Mouse (Mus musculus) layer of hippocampus, postnatal 25 days (tissue): ENCODE results near the gene Ndufv2. TPM values are rescaled to one million over a fixed set of nuclear protein-coding genes. Genes with fewer than 3 reads are reported as not detected.
"Not testable (repeated sequence)": the region's sequence is repeated elsewhere in the genome, so short reads cannot be mapped to it uniquely, and the experiment has no call there.

Experiments
- DNase-seq, 2 experiments: peaks; one replicate each; pipeline ENCODE4 v3.0.0; 2022; ENCODE audit warnings: mixed read lengths in 2 of 2, low spot score in 1 of 2; ENCODE audit errors: extremely low spot score in 1 of 2
- total RNA-seq, 2 experiments: library from RNA; stranded (reverse); gene quantifications; 2 replicates each; pipeline ENCODE4 v1.2.3; 2021

Ndufv2 gene
- total RNA-seq, 2 experiments from 2014 or later = 248 to 262 TPM

GRCm38 (mm10) chr17:66090251-66090650, 11.1 kb downstream of the Ndufv2 start:
- no peak for DNase-seq

DNA sequence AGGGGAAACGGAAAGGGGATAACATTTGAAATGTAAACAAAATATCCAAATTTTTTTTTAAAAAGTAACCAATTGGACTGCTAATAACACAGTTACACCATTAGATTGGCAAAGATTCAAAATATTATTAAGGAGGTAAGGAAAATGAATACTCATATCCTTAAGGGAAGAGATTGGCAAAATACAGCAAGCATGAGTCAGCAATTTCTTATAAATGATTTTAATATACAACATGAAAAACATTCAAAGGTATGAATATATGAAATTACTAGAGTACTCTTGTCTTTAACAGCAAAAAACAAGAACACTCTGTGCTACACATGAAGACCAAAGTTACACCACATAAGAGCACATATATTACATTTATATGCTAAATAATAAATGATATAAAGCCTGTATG, 16.3 kb downstream of the Ndufv2 start:
- DNase-seq = no peak

GRCm38 (mm10) chr17:66084486-66084885, 16.9 kb downstream of the Ndufv2 start:
- no peak for DNase-seq

GRCm38 (mm10) chr17:66077437-66077850, 23.9 kb downstream of the Ndufv2 start:
- no peak for DNase-seq

GRCm38 (mm10) chr17:66076934-66077333, 24.4 kb downstream of the Ndufv2 start, which contains the start of gene Ankrd12:
TSS of gene Ankrd12 (minus strand) at chr17:66077089.
- DNase-seq = peak; percentile 89 to 93

GRCm38 (mm10) chr17:66076174-66076927, 25.0 kb downstream of the Ndufv2 start:
- DNase-seq = peak; percentile 27 to 42

- DNase-seq = no peak
Observed at GRCm38 (mm10) chr17:66075827-66076173, 25.6 kb downstream of the Ndufv2 start.

DNA sequence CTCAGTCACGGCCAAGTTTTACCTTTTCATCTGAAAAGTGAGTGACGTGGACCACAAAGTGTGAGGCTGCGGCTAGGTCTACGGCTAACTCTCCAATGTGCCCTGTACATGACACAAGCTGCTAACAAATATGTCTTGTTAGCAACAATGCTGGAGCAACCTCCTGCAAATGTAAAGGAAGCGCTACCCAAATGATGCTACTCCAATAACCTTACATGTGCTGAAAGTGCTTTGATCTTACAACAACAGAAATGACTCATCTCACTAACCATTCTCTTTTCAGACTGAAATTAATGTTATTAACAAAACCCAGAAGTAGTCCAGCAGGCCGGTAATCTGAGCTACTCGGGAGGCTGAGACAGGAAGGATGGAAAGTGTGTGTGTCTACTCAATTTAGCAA, 27.4 kb downstream of the Ndufv2 start:
- no peak for DNase-seq

DNA sequence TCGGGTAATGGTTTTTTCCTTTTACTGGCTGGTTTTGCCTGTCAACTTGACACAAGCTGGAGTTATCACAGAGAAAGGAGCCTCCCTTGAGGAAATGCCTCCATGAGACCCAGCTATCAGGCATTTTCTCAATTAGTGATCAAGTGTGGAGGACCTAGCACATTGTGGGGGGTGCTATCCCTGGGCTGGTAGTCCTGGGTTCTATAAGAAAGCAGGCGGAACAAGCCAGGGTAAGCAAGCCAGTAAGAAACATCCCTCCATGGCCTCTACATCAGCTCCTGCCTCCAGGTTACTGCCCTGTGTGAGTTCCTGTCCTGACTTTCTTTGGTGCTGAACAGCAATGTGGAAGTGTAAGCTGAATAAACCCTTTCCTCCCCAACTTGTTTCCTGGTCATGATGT, 32.3 kb downstream of the Ndufv2 start:
- DNase-seq = not testable (repeated sequence)

- DNase-seq = no peak
Observed at GRCm38 (mm10) chr17:66065115-66065514, 36.2 kb downstream of the Ndufv2 start.

DNA sequence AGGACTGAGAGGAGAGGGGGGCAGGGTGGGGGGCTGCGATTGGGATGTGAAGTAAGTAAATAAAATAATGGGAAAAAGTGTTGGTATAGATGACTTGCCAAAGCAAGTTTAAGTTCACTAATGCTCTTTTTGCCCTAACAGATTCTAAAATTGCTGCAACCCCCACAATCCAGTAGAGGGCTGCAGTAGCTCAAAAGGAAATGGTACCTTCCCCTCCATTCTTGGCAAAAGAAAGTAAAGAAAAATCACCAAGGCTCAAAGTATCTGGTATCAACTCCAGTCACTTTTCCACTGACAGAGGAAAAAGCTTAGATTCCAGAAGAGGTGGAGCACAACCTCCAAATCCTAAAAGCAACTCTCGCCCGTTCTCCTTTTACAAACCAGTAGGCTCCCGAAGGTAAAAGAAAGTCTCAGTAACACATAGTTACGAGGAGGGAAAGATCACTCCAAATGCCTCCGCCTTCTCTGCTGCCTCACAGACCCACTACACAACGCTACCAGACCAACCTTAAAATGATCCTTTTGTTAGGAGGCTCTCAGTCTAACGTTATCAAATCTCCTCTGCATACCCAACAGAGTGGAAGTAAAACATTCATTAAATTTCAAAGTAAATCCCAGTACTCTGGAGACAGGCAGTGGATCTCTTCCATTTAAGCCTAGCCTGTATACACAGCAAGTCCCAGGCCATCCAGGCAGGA, 40.0 kb downstream of the Ndufv2 start:
- DNase-seq = no peak

- DNase-seq = no peak
Observed at GRCm38 (mm10) chr17:66058160-66058559, 43.2 kb downstream of the Ndufv2 start.

DNA sequence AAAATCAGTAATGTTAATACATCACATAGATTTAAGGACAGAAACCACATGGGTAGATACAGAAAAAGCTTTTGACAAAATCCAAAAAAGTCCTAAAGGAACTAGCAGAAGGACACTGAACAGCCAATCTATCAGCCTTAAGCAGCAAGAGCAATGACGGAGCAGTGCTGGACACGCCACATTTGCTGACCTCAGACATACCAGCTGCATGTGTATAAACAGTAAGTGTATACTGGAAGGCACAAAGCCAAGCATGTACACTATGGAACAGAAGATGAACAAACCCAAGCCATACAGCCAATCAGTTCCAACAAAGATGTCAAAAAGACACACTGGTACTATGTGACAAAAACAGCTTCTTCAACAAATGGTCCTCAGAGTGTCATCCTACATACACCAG, 44.2 kb downstream of the Ndufv2 start:
- DNase-seq = no peak

DNA sequence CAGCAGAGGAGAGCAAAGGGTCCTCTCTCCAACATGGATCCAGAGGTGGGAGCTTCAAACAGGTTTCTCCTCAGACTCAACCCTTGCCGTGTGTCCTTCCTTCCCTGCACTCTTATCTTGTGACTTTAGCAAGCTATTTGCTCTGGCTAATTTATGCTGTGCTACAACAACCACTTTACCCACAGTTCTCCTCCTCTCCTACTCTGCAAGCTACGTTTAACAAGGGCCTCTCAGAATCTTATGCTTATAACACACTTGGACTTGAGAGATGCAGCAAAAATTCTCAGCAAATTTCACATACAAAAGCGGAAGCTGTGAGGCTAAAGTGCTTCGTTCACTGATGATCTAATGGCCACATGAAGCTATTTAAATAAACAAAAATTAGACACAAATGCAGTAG, 48.0 kb downstream of the Ndufv2 start:
- DNase-seq = no peak

- DNase-seq = no peak
Observed at GRCm38 (mm10) chr17:66048795-66049194, 52.6 kb downstream of the Ndufv2 start.

DNA sequence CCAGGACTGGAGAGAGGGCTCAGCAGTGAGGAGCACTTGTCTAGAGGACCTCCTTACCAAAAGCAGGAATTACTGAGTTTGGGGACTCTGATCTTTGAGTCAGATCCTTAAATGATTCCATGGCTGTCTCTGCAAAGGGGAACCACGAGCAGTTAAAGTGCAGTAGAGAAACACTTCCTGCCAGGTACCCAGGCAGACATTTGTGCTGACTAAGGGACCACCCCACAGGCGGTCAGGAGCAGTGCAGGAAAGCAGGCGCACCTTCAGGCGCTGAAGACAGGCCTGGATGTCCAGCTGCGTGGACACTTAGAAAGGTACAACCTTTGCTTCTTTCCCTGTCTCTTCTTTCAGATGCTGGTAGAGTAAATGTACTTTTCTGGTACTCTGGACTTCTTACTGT, 53.2 kb downstream of the Ndufv2 start:
- no peak for DNase-seq

GRCm38 (mm10) chr17:66043679-66044078, 57.7 kb downstream of the Ndufv2 start:
- not testable (repeated sequence) for DNase-seq

- DNase-seq = no peak
Observed at GRCm38 (mm10) chr17:66041020-66041419, 60.3 kb downstream of the Ndufv2 start.

GRCm38 (mm10) chr17:66033239-66033638, 68.1 kb downstream of the Ndufv2 start:
- DNase-seq = no peak

DNA sequence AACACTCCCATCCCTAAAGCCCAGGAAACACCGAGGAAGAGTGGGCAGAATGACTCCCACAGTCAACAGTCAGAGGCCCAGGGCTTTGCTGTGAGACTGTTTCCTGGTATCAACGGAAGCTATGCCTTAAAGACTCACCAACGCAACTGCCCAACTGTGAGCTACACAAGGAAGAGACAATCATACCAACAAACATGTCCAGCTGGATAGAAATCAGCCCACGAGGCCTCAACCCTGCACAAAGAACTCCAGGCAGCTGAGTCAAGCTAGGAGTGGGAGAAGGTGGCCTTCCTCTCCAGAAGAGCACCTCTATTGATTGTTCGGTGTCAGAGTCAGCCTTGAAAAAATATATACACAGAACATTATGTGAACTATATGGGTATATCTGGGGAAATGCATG, 69.4 kb downstream of the Ndufv2 start:
- DNase-seq = no peak
